Mouse (Mus musculus): ENCODE results near the gene Psmg4. TPM values are rescaled to one million over a fixed set of nuclear protein-coding genes. Genes with fewer than 3 reads are reported as not detected.

Gene Psmg4
- total RNA-seq, 2 experiments from 2014 or later = 35.4 to 43.9 TPM

DNA sequence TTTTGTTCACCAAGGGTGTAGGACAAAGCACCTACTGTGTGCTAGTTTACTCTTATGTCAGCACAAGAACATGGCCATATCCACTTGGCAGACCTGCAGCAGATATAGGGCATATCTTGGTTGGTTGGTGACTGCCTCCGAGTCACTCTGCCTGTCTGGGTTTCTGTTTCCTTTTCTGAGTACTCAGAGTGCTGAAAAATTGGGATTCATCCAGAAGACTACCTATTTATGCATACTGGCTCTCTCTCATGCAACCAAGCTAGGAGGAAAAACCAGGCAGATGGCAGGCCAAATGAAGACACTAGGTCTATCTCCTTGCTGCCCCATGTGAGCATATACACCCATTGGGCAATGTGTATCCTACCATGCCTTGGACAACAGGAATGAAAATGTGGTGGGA lies 32.9 kb downstream of the Psmg4 start:
- no peak for DNase-seq

DNA sequence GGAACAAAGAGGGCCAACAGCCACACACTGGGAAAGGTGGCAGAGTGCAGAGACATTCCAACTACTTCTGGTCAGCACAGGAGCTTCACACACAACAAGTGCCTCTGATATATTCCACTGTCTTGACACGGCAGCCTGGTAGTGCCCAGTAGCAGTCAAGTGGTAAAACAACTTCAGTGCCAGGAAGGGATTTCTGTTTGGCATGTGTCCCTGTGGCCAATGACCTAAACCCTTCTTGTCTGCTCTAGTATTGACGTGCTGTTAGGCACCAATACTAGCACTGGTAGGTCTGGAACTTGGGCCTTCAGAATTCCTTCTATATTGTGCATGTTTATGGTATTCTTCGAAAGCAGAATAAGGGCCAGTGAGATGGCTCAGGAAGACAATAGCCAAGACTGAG lies 42.5 kb downstream of the Psmg4 start:
- peak; percentile 27 for DNase-seq

DNA sequence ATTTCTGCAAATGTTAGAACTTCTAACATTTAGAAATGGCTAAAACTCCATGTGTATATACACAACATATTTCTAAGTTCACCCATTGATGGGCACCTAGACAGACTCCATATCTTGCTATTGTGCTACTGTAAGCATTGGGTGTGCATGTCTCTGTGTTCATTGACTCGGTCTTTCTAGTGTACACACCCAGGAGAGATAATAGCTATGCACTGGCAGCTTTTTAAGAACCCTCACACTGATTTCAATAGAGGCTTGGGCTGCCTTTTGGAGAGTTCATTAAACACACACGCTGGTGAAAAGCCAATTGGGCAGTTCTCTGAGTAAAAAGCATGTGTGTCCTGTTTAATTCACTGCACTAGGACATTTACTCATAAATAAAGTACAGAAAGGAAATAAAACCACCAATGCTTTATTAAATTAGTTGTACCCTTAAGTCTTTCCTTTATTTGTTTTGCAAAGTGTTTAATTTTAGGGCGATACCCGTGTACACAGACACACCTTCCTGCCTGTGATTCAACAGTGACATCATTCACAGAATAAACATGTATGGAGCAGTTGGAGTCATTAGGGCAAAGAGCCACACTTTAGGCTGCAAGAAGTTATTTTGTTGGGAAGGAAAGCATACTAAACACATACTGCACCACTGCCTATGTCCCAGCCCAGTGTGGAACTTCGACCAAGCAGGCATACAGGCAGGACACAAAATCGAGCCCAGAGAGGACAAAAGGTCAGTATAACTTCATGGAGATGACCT lies 45.1 kb downstream of the Psmg4 start:
- no peak for DNase-seq

DNA sequence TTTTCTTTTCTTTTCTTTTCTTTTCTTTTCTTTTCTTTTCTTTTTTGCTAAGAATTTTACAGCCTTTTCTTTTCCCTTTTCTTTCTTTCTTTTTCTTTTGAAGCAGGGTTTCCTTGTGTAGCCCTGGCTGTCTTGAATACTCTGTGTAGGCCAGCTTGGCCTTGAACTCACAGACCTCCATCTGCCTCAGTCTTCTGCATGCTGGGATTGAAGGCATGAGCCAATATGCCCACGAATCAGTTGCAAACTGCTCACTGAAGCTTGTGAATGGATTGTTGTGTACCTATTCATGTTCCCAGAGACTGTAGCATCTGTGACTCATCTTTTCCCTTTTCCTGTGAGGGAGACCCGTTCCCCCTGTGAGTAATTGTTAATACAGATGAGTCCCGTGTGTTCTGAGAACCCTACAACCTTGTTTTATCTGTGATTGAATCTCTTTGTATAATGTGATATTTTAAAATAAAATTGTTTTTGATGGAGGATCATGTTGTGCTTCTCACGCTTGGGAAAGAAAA lies 48.6 kb downstream of the Psmg4 start:
- no peak for DNase-seq

DNA sequence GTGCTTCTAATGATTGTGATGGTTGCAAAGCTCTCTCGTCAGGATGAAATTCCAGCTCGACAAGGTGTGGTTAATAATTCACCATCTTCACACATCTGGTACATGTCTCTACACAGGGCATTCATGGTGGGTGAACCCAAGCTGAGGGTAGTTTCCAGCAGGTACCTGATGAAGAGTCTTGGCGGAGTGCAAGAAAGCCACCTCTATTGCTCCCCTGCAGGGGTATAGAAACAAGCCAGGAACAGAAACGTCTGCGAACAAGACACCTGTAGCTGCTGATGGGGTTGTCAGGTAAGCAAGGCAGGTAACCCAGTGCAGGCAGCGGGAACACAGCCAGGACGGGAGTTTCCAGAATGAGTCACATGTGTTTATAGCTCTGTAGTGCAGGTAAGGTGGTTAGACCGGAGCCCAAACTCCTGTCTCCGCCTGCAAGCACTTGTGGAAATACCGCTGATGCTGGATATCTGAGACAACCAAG lies 50.0 kb downstream of the Psmg4 start:
- DNase-seq = no peak

DNA sequence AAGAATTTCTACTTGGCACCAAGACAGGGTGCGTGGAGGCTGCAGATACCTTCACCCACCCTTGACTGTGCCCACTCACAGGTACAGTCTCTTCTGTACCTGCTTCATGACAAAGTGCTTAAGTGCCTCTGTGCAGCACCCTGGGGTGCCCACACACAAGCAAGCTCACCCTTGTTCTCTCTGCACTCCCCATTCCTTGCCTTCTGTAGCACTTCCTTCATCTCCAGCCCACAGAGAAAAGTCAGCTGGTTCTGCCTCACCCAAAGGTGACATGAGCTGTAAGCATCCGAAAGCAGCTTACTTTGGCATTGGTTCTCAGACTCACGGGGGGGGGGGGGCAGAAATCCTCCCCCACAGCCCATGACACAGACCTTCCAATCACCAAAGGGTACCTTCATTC lies 52.1 kb downstream of the Psmg4 start:
- DNase-seq = no peak

DNA sequence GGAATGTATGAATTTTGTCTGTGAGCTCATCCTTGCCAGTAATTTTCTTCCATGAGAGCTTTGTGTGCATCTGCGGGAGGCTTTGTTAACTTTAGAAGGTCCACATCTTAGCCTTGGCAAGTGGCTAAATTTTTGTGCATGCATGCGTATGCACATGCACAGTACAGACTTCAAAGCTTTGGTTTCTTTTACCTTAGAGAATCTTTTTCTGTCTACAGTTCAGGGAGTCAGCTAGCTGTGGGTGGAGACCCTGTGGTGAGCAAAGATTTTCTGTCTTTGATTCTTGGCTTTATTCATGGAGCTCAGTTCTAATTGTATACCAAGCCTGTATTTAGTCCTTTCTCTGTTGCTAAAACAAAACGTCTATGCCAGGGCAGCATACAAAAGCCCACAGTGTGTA lies 56.0 kb downstream of the Psmg4 start:
- no peak for DNase-seq

DNA sequence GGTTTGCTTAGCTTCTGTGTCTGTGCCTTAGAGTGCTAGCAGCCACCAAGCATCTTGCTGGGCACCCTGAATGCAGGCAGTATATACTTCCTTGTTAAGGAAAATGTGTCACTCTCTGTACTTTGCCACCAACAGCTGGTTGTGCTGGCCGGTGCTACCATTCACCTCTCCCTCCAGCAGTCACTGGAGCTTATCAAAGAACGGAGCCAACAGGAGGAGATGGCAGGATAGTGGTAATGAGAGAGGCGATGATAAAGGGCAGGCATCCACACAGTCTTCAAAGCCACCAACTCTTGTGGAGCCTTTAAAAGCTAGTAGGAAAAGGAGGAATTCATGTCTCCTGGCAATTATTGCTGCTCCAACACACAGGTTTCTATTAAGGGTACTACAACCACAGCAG lies 57.0 kb downstream of the Psmg4 start:
- DNase-seq = no peak

DNA sequence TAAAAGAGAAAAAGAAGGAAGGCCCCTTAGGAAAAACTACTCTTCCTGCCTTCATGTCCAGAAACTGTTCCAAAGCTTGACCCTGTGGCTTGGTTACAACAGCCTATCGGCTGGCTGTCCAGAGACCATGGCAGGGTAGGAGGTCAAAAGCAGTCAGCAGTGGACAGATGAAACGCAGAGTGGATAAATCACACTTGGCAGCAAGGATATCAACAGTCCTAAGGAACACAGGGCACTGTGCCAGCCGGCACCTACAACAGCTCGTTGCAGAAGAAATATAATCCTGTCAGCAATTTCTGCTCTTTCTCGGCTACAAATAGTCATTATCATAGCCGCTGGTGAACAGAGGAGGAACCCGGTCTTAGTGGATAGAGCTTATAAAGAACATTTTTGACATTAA lies 60.2 kb downstream of the Psmg4 start:
- DNase-seq = peak; percentile 82

DNA sequence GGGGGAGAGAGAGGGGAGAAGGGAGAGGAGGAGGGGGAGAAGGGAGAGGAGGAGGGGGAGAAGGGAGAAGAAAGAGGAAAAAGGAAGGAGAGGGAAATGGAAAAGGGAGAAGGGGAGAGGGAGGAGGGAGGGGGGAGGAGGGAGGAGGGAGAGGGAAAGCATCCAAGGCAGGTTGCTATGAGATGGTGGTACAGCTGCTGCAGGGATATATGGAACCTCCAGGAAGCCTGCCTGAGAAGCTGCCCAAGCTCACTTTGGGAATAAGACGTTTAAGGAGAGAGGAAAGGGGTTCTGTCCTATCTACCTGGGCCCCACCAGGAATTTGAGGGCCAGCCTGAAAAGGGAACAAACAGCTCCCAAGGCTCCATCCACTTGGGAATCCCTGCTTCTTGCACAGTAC lies 64.2 kb downstream of the Psmg4 start:
- no peak for DNase-seq

Other genes starting within 250 kb of the Psmg4 start
- gene Nqo2, start 198.3 kb upstream of the Psmg4 start, total RNA-seq (2021) = 10 to 100 TPM; 32.2 to 42.3 TPM
- 10 to 100 TPM; 27.4 to 27.7 TPM for gene Ripk1, start 160.6 kb upstream of the Psmg4 start, total RNA-seq (2021)
- 100 to 1,000 TPM; 157 to 176 TPM for gene Serpinb6a, start 160.2 kb upstream of the Psmg4 start, total RNA-seq (2021)
- gene Bphl, start 125.4 kb upstream of the Psmg4 start, total RNA-seq (2021) = 10 to 100 TPM; 78.6 to 78.9 TPM
- gene Tubb2a, start 85.0 kb upstream of the Psmg4 start, total RNA-seq (2021) = 10 to 100 TPM; 68.6 to 90.0 TPM
- gene Tubb2b, start 32.5 kb upstream of the Psmg4 start, total RNA-seq (2021) = 10 to 100 TPM; 24.9 to 61.2 TPM
- gene Slc22a23, start 182.2 kb downstream of the Psmg4 start, total RNA-seq (2021) = 10 to 100 TPM; 13.1 to 13.4 TPM